Mouse (Mus musculus) stomach, embryonic 14.5 days (tissue): Measurements from ENCODE around the gene Coq10b. TPM values are rescaled to one million over a fixed set of nuclear protein-coding genes. Genes with fewer than 3 reads are reported as not detected.

Experiments
- ATAC-seq: fragments of 200-750 bp; cut with Nextera tagmentation; 2 replicates; pipeline ENCODE4 v1.8.0; 2017; ENCODE audit warnings: low read depth, moderate TSS enrichment; ENCODE audit not compliant: insufficient number of reproducible peaks, insufficient read depth, low FRiP score
- H3K27ac ChIP-seq: fragments of 300-500 bp; sonication (generic); 2 replicates; pipeline ENCODE4 v1.5.1; 2014; ENCODE audit warnings: mild to moderate bottlenecking, low read length, moderate library complexity, mixed read lengths
- H3K27me3 ChIP-seq: fragments of 300-500 bp; sonication (generic); 2 replicates; pipeline ENCODE4 v1.6.1; 2014; ENCODE audit warnings: low read length, control low read depth, mixed read lengths; ENCODE audit not compliant: control insufficient read depth, insufficient read depth
- H3K36me3 ChIP-seq: fragments of 300-500 bp; sonication (generic); 2 replicates; pipeline ENCODE4 v1.6.1; 2014; ENCODE audit warnings: mild to moderate bottlenecking, control low read depth, low read length, moderate library complexity, mixed read lengths; ENCODE audit not compliant: control insufficient read depth, insufficient read depth
- H3K4me1 ChIP-seq: fragments of 300-500 bp; sonication (generic); 2 replicates; pipeline ENCODE4 v1.6.1; 2014; ENCODE audit warnings: low read length, control low read depth, mixed read lengths; ENCODE audit not compliant: control insufficient read depth, insufficient read depth
- H3K4me2 ChIP-seq: fragments of 300-500 bp; sonication (generic); replicated peaks from 2 replicates; pipeline ENCODE4 v1.6.1; 2014; ENCODE audit warnings: low read depth, low read length, control low read depth
- H3K4me3 ChIP-seq: fragments of 300-500 bp; sonication (generic); 2 replicates; pipeline ENCODE4 v1.5.1; 2014; ENCODE audit warnings: low read depth, low read length, control low read depth
- H3K9ac ChIP-seq: fragments of 300-500 bp; sonication (generic); replicated peaks from 2 replicates; pipeline ENCODE4 v1.6.1; 2014; ENCODE audit warnings: low read depth, mild to moderate bottlenecking, control low read depth, low read length, moderate library complexity, mixed read lengths
- H3K9me3 ChIP-seq: fragments of 300-500 bp; sonication (generic); 2 replicates; pipeline ENCODE4 v1.6.1; 2016; ENCODE audit warnings: low read depth, low read length, control low read depth; ENCODE audit not compliant: control insufficient read depth
- WGBS: fragments of 180-500 bp; shearing (Covaris S2); extraction: QIAGEN DNeasy Blood & Tissue Kit; methylation state at CpG from one replicate; pipeline ENCODE4 v1.1.7; 2014; 5-methylcytosine and 5-hydroxymethylcytosine counted together
- polyA plus RNA-seq: library from polyadenylated mRNA; unstranded; fragments of >200 nt; fragmentation: Nextera tagmentation; extraction: Ambion mirVana; gene quantifications from 2 replicates; pipeline ENCODE4 v1.2.1, GENCODE M21; 2014

Gene Coq10b
- polyA plus RNA-seq, 1 experiment from 2014 or later: 24.1 TPM

- Histone ChIP-seq H3K4me3 (no peak overlapping the region), H3K4me2 (no peak overlapping the region), H3K36me3 (no peaks in the 10 kb centered on the region), H3K27ac (no peak overlapping the region), H3K4me1 (no peaks in the 10 kb centered on the region), H3K9me3 (no peaks in the 10 kb centered on the region), H3K9ac (no peak overlapping the region), H3K27me3 (no peaks in the 10 kb centered on the region)
- 61% methylated on average over 2 of the region's 2 CpGs for WGBS
- ATAC-seq: no peak
These were observed 55.9 kb downstream of the Coq10b start for GRCm38 (mm10) chr1:55108473-55108872.

- no peak for ATAC-seq
- Histone ChIP-seq H3K4me3 (no peak overlapping the region), H3K27me3 (no peaks in the 10 kb centered on the region), H3K36me3 (no peaks in the 10 kb centered on the region), H3K4me2 (no peak overlapping the region), H3K27ac (no peak overlapping the region), H3K9ac (no peak overlapping the region), H3K9me3 (no peaks in the 10 kb centered on the region), H3K4me1 (no peaks in the 10 kb centered on the region)
- WGBS: 88% methylated on average over 4 of the region's 4 CpGs
These were observed 56.6 kb downstream of the Coq10b start for GRCm38 (mm10) chr1:55109066-55109766.

Other genes starting within 250 kb of the Coq10b start
- gene Ankrd44, start 126.4 kb upstream of the Coq10b start, polyA plus RNA-seq: 22.5 and 23.7 TPM in 2 replicates
- 334 and 363 TPM in 2 replicates for gene Sf3b1, start 25.3 kb upstream of the Coq10b start, polyA plus RNA-seq
- gene Hspe1, start 35.4 kb downstream of the Coq10b start, polyA plus RNA-seq: 407 and 441 TPM in 2 replicates
- gene Hspd1, start 35.5 kb downstream of the Coq10b start, polyA plus RNA-seq: 298 and 302 TPM in 2 replicates
- 159 and 162 TPM in 2 replicates for gene Mob4, start 78.5 kb downstream of the Coq10b start, polyA plus RNA-seq
- 12.8 and 12.9 TPM in 2 replicates for gene Rftn2, start 174.0 kb downstream of the Coq10b start, polyA plus RNA-seq
- 2.7 and 3.0 TPM in 2 replicates for gene Mars2, start 184.4 kb downstream of the Coq10b start, polyA plus RNA-seq